Mouse (Mus musculus) gastrocnemius, postnatal 4 days (tissue): ENCODE data around the gene Rnf169. TPM values are rescaled to one million over a fixed set of nuclear protein-coding genes. Genes with fewer than 3 reads are reported as not detected.
A peak's percentile ranks its signal among the peaks of the same experiment; 100 is the strongest.

Experiments
- DNase-seq, 2 experiments: peaks; one replicate each; pipeline ENCODE4 v3.0.0; 2021 to 2022; ENCODE audit warnings: low spot score in 2 of 2, mixed read lengths in 2 of 2
- total RNA-seq, 2 experiments: library from RNA; stranded (reverse); gene quantifications; 2 replicates each; pipeline ENCODE4 v1.2.3; 2021

Rnf169 gene
- total RNA-seq, 2 experiments from 2014 or later: 12.4 to 14.5 TPM

GRCm38 (mm10) chr7:99902208-99902607 lies 78.0 kb downstream of the Rnf169 start:
- no peak for DNase-seq

GRCm38 (mm10) chr7:99896905-99897304 lies 83.3 kb downstream of the Rnf169 start:
- no peak for DNase-seq

DNA sequence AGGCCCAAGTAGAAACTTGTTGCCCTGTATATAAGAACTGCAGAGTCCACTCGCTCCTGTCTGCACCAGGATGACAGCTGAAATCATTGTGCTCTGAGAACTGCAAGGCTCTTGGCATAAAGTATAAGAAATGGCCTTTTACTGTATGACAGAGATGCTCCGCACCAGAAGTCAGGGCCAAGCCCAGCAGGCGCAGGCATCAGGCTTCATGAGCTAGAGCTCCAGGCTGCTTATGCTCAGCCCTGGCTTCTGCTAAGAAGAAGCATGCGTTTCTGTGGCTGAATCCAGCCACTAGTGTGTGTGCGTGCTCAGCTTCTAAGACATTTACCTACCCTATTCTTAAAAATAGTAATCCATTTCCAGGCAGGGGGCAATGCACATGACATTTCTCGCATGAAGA lies 85.8 kb downstream of the Rnf169 start:
- no peak for DNase-seq

GRCm38 (mm10) chr7:99893967-99894366 lies 86.3 kb downstream of the Rnf169 start:
- no peak for DNase-seq

DNA sequence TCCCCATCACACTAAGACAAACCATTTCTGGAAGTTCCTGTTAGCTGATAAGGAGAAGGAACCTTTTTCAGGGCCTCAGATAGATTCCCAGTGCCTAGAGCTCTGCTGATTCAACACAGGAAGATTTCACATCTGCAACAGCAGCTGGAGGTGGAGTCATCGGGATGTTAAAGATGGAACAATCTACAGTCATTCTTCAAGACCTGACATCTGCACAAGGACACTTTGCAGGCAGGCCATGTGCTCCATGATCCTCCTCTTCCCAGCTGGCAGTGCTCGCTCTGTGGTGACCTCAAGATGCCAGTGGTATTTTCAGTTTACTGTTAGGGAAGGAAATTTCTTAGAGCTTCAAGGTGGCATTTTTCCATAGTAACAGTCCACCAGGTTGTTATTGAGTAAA lies 87.9 kb downstream of the Rnf169 start:
- no peak for DNase-seq

DNA sequence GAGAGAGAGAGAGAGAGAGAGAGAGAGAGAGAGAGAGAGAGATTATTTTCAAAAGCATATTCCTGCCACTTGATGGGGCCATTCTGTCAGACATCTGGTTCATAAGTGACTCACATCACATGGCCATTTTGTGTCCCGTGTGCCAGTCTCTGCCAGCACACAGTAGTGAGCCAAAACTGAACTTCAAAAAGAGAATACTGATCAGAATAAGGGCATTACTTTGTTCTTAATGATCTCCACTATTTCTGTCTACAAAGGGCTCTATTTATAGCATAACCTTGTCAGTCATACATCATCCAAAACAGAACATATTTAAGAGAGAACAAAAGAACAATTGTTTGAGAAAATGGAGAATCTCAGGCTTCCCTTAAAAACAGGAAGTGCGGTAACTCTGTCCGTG lies 88.8 kb downstream of the Rnf169 start:
- DNase-seq: no peak

- DNase-seq: no peak
Measured at GRCm38 (mm10) chr7:99890168-99890755, 90.0 kb downstream of the Rnf169 start.

GRCm38 (mm10) chr7:99889175-99889880 lies 90.9 kb downstream of the Rnf169 start:
- DNase-seq: no peak

GRCm38 (mm10) chr7:99887743-99888142 lies 92.5 kb downstream of the Rnf169 start:
- no peak for DNase-seq

DNA sequence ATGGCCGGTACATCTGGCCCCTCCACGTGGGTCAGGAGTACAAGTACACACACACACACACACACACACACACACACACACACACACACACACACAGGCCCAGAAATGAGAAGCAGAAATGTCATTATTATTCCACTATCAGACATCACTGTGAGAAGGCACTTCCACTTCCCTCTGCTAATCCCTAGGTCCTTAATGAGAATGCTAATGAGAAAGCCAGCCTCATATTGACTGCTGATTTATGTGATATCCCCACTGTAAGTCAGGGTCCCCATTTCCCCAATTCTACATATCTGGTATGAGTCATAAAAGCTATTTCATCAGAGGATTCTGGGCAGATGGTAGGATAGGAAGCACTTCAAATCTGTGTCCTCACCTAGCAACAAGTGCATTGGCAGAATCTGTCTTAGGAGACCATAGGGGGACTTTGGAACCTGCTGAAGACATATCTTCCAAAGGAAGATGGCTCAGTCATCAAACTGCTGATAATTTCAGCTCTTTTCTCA lies 93.0 kb downstream of the Rnf169 start:
- DNase-seq: no peak

- DNase-seq: no peak
Measured at GRCm38 (mm10) chr7:99878254-99878653, 102.0 kb downstream of the Rnf169 start.

DNA sequence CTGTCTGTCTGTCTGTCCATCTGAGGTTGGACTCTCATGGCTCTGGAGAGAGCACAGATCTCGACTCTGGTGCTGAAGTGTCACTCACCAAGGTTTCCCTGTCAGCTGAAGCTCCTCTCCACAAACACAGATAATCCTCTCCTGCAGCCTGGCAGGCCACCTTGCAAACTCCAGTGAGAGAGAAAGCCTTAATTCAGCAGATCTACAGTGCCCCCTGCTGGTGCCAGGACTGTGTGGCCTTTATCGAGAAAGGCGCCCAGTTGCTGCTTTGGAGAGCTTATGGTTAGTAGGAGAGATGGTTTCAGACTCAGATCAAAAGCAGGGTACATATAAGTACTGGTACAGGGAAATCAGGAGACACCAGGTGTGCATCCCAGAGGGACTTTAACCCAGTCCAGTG lies 103.9 kb downstream of the Rnf169 start:
- peak; percentile 58 to 82 for DNase-seq

DNA sequence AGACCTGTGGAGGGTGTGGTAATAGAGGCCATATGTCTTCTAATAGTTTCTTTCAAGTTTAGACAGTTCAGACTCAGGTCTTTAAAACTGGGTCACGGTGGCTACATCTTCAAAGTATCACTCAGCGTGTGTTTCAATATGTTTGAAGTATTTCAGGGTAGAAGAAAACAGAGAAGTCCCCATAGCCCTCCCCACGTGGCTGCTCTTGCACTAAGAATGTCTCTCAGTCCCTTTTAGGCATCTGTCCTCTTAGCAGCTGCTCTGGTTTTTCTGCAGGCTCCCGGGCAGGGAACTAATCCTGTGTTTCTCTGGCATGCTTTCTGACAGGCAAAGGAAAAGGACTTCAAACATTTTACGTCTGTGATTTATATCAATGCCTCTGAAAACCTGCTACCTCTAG lies 104.4 kb downstream of the Rnf169 start:
- no peak for DNase-seq

DNA sequence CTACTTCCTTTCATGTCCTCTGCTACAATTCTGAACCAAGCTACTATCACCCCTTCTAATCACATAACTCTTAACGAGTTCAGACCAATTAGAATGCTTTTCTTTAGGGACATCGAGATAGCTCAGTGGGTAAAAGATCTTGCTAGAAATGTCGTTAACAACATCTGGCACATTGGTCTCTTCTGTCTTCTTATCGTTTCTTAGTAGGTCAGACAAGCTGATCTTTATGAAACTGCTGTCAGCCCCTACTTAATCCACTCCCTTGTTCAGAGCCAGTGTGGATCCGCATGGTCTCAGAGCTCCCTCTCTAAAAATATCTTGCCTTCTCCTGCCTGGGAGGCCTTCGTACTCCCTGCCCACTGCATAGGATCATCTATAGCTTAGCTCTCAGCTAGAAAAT lies 106.3 kb downstream of the Rnf169 start:
- no peak for DNase-seq

Other genes starting within 250 kb of the Rnf169 start
- gene Olfr521, start 216.9 kb downstream of the Rnf169 start, total RNA-seq: not detected
- gene Neu3, start 152.0 kb downstream of the Rnf169 start, total RNA-seq: 1 to 10 TPM; 2.4 to 2.8 TPM
- 1 to 10 TPM; 2.1 to 2.4 TPM for gene Xrra1, start 121.3 kb downstream of the Rnf169 start, total RNA-seq
- gene Spcs2, start 117.0 kb downstream of the Rnf169 start, total RNA-seq: 10 to 100 TPM; 80.1 to 80.8 TPM
- 1 to 10 TPM; 4.7 to 6.5 TPM for gene Chrdl2, start 25.7 kb upstream of the Rnf169 start, total RNA-seq
- 10 to 100 TPM; 25.1 to 26.0 TPM for gene Pold3, start 141.1 kb upstream of the Rnf169 start, total RNA-seq
- gene Lipt2, start 178.8 kb upstream of the Rnf169 start, total RNA-seq: 1 to 10 TPM; 7.7 to 8.1 TPM
- gene Kcne3, start 196.1 kb upstream of the Rnf169 start, total RNA-seq: 1 to 10 TPM; 1.1 to 1.6 TPM
- gene Pgm2l1, start 246.9 kb upstream of the Rnf169 start, total RNA-seq: 10 to 100 TPM in 1 of 2 experiments, 1 to 10 TPM in 1; 9.4 to 10.2 TPM